ENCODE assay signal across 25 mouse cellular contexts in genomic region chr17:24139256-24139655, GRCm38 (mm10). TPM values are rescaled to one million over a fixed set of nuclear protein-coding genes. Genes with fewer than 3 reads are reported as not detected.
A peak's percentile ranks its signal among the peaks of the same experiment; 100 is the strongest.
DNase-seq lines count a peak whose midpoint lies in the region; ATAC-seq lines count a peak whose summit lies in the region.
"Had no signal": no experiment of that assay in that cellular context is flagged by ENCODE, and none has a peak within 500 bp of the region (broad histone marks: within the 10 kb centered on the region; RNA-seq: fewer than 3 reads in every experiment).

No protein-coding gene starts in this region.

- ATAC-seq in hindbrain, embryonic 13.5 days (ENCODE audit: low FRiP score), result no peak
- no peak for ATAC-seq in hindbrain, embryonic 12.5 days (ENCODE audit: low FRiP score)
- ATAC-seq in neural tube, embryonic 13.5 days (ENCODE audit: low read depth), result no peak
- ATAC-seq in neural tube, embryonic 15.5 days (ENCODE audit: low FRiP score), result no peak
- ATAC-seq in liver, embryonic 13.5 days (ENCODE audit: low read depth), result no peak
- ATAC-seq in kidney, embryonic 15.5 days (replicated peaks; ENCODE audit: low FRiP score), result no peak
- ATAC-seq in cerebellum, adult (ENCODE audit: insufficient number of reproducible peaks, low FRiP score, low TSS enrichment), result no peak
- ATAC-seq: activated CD4-positive, CD25-positive, alpha-beta regulatory T cell, adult 4 months had no signal

- H3K9me3 ChIP-seq in hindbrain, embryonic 13.5 days, result no peaks in the 10 kb centered on the region
- H3K9me3 ChIP-seq in hindbrain, embryonic 12.5 days (replicated peaks), result no peaks in the 10 kb centered on the region
- H3K9me3 ChIP-seq in neural tube, embryonic 13.5 days, result no peaks in the 10 kb centered on the region
- H3K9me3 ChIP-seq in neural tube, embryonic 15.5 days (replicated peaks), result no peaks in the 10 kb centered on the region
- H3K9me3 ChIP-seq in liver, embryonic 13.5 days (replicated peaks), result no peaks in the 10 kb centered on the region
- no peaks in the 10 kb centered on the region for H3K9me3 ChIP-seq in kidney, embryonic 15.5 days (replicated peaks)
- H3K9me3 ChIP-seq: embryonic facial prominence, embryonic 15.5 days; heart, embryonic 15.5 days; stomach, embryonic 15.5 days had no signal

- H3K4me2 ChIP-seq in hindbrain, embryonic 13.5 days, result no peak overlapping the region
- H3K4me2 ChIP-seq in hindbrain, embryonic 12.5 days (replicated peaks), result no peak overlapping the region
- 0 out of 2 replicates have a peak overlapping the region, but pooled peaks have one; percentile 96 for H3K4me2 ChIP-seq in neural tube, embryonic 13.5 days
- no peak overlapping the region for H3K4me2 ChIP-seq in neural tube, embryonic 15.5 days
- peak overlapping the region; percentile 83 for H3K4me2 ChIP-seq in liver, embryonic 13.5 days
- no peak overlapping the region for H3K4me2 ChIP-seq in kidney, embryonic 15.5 days

- WGBS in hindbrain, embryonic 13.5 days, result 86% methylated on average over 3 of the region's 3 CpGs
- 89% methylated on average over 3 of the region's 3 CpGs for WGBS in hindbrain, embryonic 12.5 days
- 83% methylated on average over 3 of the region's 3 CpGs for WGBS in neural tube, embryonic 13.5 days
- WGBS in neural tube, embryonic 15.5 days, result 84% methylated on average over 3 of the region's 3 CpGs
- 75% methylated on average over 3 of the region's 3 CpGs for WGBS in liver, embryonic 13.5 days (ENCODE audit: insufficient replicate concordance)
- 66% methylated on average over 3 of the region's 3 CpGs for WGBS in kidney, embryonic 15.5 days

- DNase-seq in liver, embryonic 13.5 days, result no peak
- DNase-seq in kidney, postnatal 36 days, result no peak
- DNase-seq: adrenal gland, postnatal 10 days; cerebellum, adult 11 months; cerebellum, postnatal 14 days; embryo, embryonic 11 days; gastrocnemius, adult 2 months; heart, adult 18-20 months; heart, postnatal 4 days; kidney, adult 9 months; kidney, postnatal 4 days; lung, adult 2 months; lung, postnatal 36 days; right cerebral cortex, postnatal 25 days; thymus, adult 18-20 months had no signal

- H3K27ac ChIP-seq in hindbrain, embryonic 13.5 days, result no peak overlapping the region
- no peak overlapping the region for H3K27ac ChIP-seq in hindbrain, embryonic 12.5 days
- H3K27ac ChIP-seq in neural tube, embryonic 13.5 days (replicated peaks), result no peak overlapping the region
- no peak overlapping the region for H3K27ac ChIP-seq in neural tube, embryonic 15.5 days (replicated peaks)
- no peak overlapping the region for H3K27ac ChIP-seq in liver, embryonic 13.5 days
- H3K27ac ChIP-seq in kidney, embryonic 15.5 days, result no peak overlapping the region
- H3K27ac ChIP-seq: embryonic facial prominence, embryonic 15.5 days; gastrocnemius, adult 2 months; heart, embryonic 15.5 days; stomach, embryonic 15.5 days had no signal

- peaks cover 44% of the 10 kb centered on the region for H3K4me1 ChIP-seq in hindbrain, embryonic 13.5 days (replicated peaks)
- H3K4me1 ChIP-seq in hindbrain, embryonic 12.5 days, result peaks cover 22% of the 10 kb centered on the region
- H3K4me1 ChIP-seq in neural tube, embryonic 13.5 days (replicated peaks), result peaks cover 36% of the 10 kb centered on the region
- peaks cover 36% of the 10 kb centered on the region for H3K4me1 ChIP-seq in neural tube, embryonic 15.5 days
- H3K4me1 ChIP-seq in liver, embryonic 13.5 days (replicated peaks), result peaks cover 61% of the 10 kb centered on the region
- H3K4me1 ChIP-seq in kidney, embryonic 15.5 days, result peaks cover 28% of the 10 kb centered on the region

- peak overlapping the region; percentile 96; the same call in 1 of the 2 replicates for H3K9ac ChIP-seq in hindbrain, embryonic 13.5 days
- no peak overlapping the region for H3K9ac ChIP-seq in hindbrain, embryonic 12.5 days
- H3K9ac ChIP-seq in neural tube, embryonic 13.5 days, result no peak overlapping the region
- H3K9ac ChIP-seq in neural tube, embryonic 15.5 days (replicated peaks), result no peak overlapping the region
- H3K9ac ChIP-seq in liver, embryonic 13.5 days, result peak overlapping the region; percentile 97; the same call in 1 of the 2 replicates
- no peak overlapping the region for H3K9ac ChIP-seq in kidney, embryonic 15.5 days
- H3K9ac ChIP-seq: embryonic facial prominence, embryonic 15.5 days; stomach, embryonic 15.5 days had no signal

- H3K4me3 ChIP-seq in hindbrain, embryonic 13.5 days, result no peak overlapping the region
- no peak overlapping the region for H3K4me3 ChIP-seq in hindbrain, embryonic 12.5 days
- H3K4me3 ChIP-seq in neural tube, embryonic 13.5 days, result no peak overlapping the region
- no peak overlapping the region for H3K4me3 ChIP-seq in neural tube, embryonic 15.5 days (replicated peaks)
- no peak overlapping the region for H3K4me3 ChIP-seq in liver, embryonic 13.5 days (replicated peaks)
- no peak overlapping the region for H3K4me3 ChIP-seq in kidney, embryonic 15.5 days (replicated peaks)
- H3K4me3 ChIP-seq: stomach, embryonic 15.5 days had no signal

- no peaks in the 10 kb centered on the region for H3K27me3 ChIP-seq in hindbrain, embryonic 13.5 days
- H3K27me3 ChIP-seq in hindbrain, embryonic 12.5 days, result no peaks in the 10 kb centered on the region
- H3K27me3 ChIP-seq in neural tube, embryonic 13.5 days, result no peaks in the 10 kb centered on the region
- no peaks in the 10 kb centered on the region for H3K27me3 ChIP-seq in neural tube, embryonic 15.5 days (replicated peaks)
- H3K27me3 ChIP-seq in liver, embryonic 13.5 days, result no peaks in the 10 kb centered on the region
- no peaks in the 10 kb centered on the region for H3K27me3 ChIP-seq in kidney, embryonic 15.5 days
- H3K27me3 ChIP-seq: embryonic facial prominence, embryonic 15.5 days; heart, embryonic 15.5 days; stomach, embryonic 15.5 days had no signal

- H3K36me3 ChIP-seq in hindbrain, embryonic 13.5 days, result no peaks in the 10 kb centered on the region
- no peaks in the 10 kb centered on the region for H3K36me3 ChIP-seq in hindbrain, embryonic 12.5 days
- H3K36me3 ChIP-seq in neural tube, embryonic 13.5 days, result no peaks in the 10 kb centered on the region
- H3K36me3 ChIP-seq in neural tube, embryonic 15.5 days, result no peaks in the 10 kb centered on the region
- H3K36me3 ChIP-seq in liver, embryonic 13.5 days, result no peaks in the 10 kb centered on the region
- no peaks in the 10 kb centered on the region for H3K36me3 ChIP-seq in kidney, embryonic 15.5 days
- H3K36me3 ChIP-seq: embryonic facial prominence, embryonic 15.5 days; heart, embryonic 15.5 days; stomach, embryonic 15.5 days had no signal

RNA-seq across cellular contexts. Expression of gene Pdpk1, which starts 11.5 kb away (rescaled TPM):
- 64.5 and 68.6 TPM in 2 replicates for polyA plus RNA-seq in hindbrain, embryonic 13.5 days (2015; fragmentation: Nextera tagmentation; extraction: Ambion mirVana)
- 55.2 and 56.7 TPM in 2 replicates for polyA plus RNA-seq in hindbrain, embryonic 12.5 days (2016; fragmentation: Nextera tagmentation; extraction: Ambion mirVana)
- 54.0 and 63.8 TPM in 2 replicates for polyA plus RNA-seq in neural tube, embryonic 13.5 days (2015; fragmentation: Nextera tagmentation; extraction: Ambion mirVana)
- polyA plus RNA-seq in neural tube, embryonic 15.5 days (2015; fragmentation: Nextera tagmentation; extraction: Ambion mirVana), result 63.9 and 68.9 TPM in 2 replicates
- polyA plus RNA-seq in liver, embryonic 13.5 days (2015; fragmentation: Nextera tagmentation; extraction: Ambion mirVana), result 26.8 and 34.0 TPM in 2 replicates
- 35.0 and 36.4 TPM in 2 replicates for polyA plus RNA-seq in kidney, embryonic 15.5 days (2015; fragmentation: Nextera tagmentation; extraction: Ambion mirVana)

RNA-seq across cellular contexts. Expression of gene Amdhd2, which starts 24.3 kb away (rescaled TPM):
- 36.8 and 37.4 TPM in 2 replicates for polyA plus RNA-seq in hindbrain, embryonic 13.5 days (2015; fragmentation: Nextera tagmentation; extraction: Ambion mirVana)
- polyA plus RNA-seq in hindbrain, embryonic 12.5 days (2016; fragmentation: Nextera tagmentation; extraction: Ambion mirVana), result 35.6 and 41.2 TPM in 2 replicates
- 30.4 and 37.4 TPM in 2 replicates for polyA plus RNA-seq in neural tube, embryonic 13.5 days (2015; fragmentation: Nextera tagmentation; extraction: Ambion mirVana)
- polyA plus RNA-seq in neural tube, embryonic 15.5 days (2015; fragmentation: Nextera tagmentation; extraction: Ambion mirVana), result 35.7 and 37.8 TPM in 2 replicates
- polyA plus RNA-seq in liver, embryonic 13.5 days (2015; fragmentation: Nextera tagmentation; extraction: Ambion mirVana), result 18.6 and 20.8 TPM in 2 replicates
- polyA plus RNA-seq in kidney, embryonic 15.5 days (2015; fragmentation: Nextera tagmentation; extraction: Ambion mirVana), result 36.7 and 40.9 TPM in 2 replicates

RNA-seq across cellular contexts. Expression of gene Atp6v0c, which starts 30.2 kb away (rescaled TPM):
- polyA plus RNA-seq in hindbrain, embryonic 13.5 days (2015; fragmentation: Nextera tagmentation; extraction: Ambion mirVana), result 1,028 and 1,039 TPM in 2 replicates
- polyA plus RNA-seq in hindbrain, embryonic 12.5 days (2016; fragmentation: Nextera tagmentation; extraction: Ambion mirVana), result 558 and 595 TPM in 2 replicates
- 947 and 1,089 TPM in 2 replicates for polyA plus RNA-seq in neural tube, embryonic 13.5 days (2015; fragmentation: Nextera tagmentation; extraction: Ambion mirVana)
- 1,457 and 1,659 TPM in 2 replicates for polyA plus RNA-seq in neural tube, embryonic 15.5 days (2015; fragmentation: Nextera tagmentation; extraction: Ambion mirVana)
- 348 and 367 TPM in 2 replicates for polyA plus RNA-seq in liver, embryonic 13.5 days (2015; fragmentation: Nextera tagmentation; extraction: Ambion mirVana)
- 546 and 562 TPM in 2 replicates for polyA plus RNA-seq in kidney, embryonic 15.5 days (2015; fragmentation: Nextera tagmentation; extraction: Ambion mirVana)

Comparison
In these comparisons a context has a peak if more than half of its experiments do, and no peak if none do; other contexts are left out.
1. H3K4me2 ChIP-seq: peak in neural tube, embryonic 13.5 days (single experiment) and liver, embryonic 13.5 days (single experiment); none in hindbrain, embryonic 13.5 days (single experiment), hindbrain, embryonic 12.5 days (single experiment), neural tube, embryonic 15.5 days (single experiment) and kidney, embryonic 15.5 days (single experiment).
2. H3K9ac ChIP-seq: peak in hindbrain, embryonic 13.5 days (single experiment) and liver, embryonic 13.5 days (single experiment); none in hindbrain, embryonic 12.5 days (single experiment), neural tube, embryonic 13.5 days (single experiment), neural tube, embryonic 15.5 days (single experiment) and kidney, embryonic 15.5 days (single experiment).